Mouse (Mus musculus): ENCODE data around the gene Pgpep1l. TPM values are rescaled to one million over a fixed set of nuclear protein-coding genes. Genes with fewer than 3 reads are reported as not detected.

Pgpep1l gene
- total RNA-seq, 2 experiments from 2014 or later, result not detected

Other genes starting within 250 kb of the Pgpep1l start
- gene Fam169b, start 9.6 kb upstream of the Pgpep1l start, total RNA-seq (2014; fragmentation: Nextera tagmentation), result 0.87 and 1.9 TPM in 2 replicates
- 0.23 TPM in 1 of 2 replicates, not detected in the other for gene Fam169b, start 9.6 kb upstream of the Pgpep1l start, total RNA-seq (2017)